Mouse (Mus musculus) forebrain, embryonic 15.5 days (tissue): Measurements from ENCODE around the gene Prkcd. TPM values are rescaled to one million over a fixed set of nuclear protein-coding genes. Genes with fewer than 3 reads are reported as not detected.

Experiments used
- ATAC-seq: fragments of 200-750 bp; cut with Nextera tagmentation; replicated peaks from 2 replicates; pipeline ENCODE4 v1.8.0; 2017; ENCODE audit warnings: mild to moderate bottlenecking, moderate TSS enrichment, moderate library complexity
- H3K27ac ChIP-seq: fragments of 300-500 bp; sonication (generic); replicated peaks from 2 replicates; pipeline ENCODE4 v1.5.1; 2015; ENCODE audit warnings: mild to moderate bottlenecking, inconsistent platforms
- H3K27me3 ChIP-seq: fragments of 300-500 bp; sonication (generic); 2 replicates; pipeline ENCODE4 v1.6.1; 2015; ENCODE audit warnings: inconsistent platforms
- H3K36me3 ChIP-seq: fragments of 300-500 bp; sonication (generic); 2 replicates; pipeline ENCODE4 v1.6.1; 2015; ENCODE audit warnings: mild to moderate bottlenecking, inconsistent platforms
- H3K4me1 ChIP-seq: fragments of 300-500 bp; sonication (generic); 2 replicates; pipeline ENCODE4 v1.6.1; 2015; ENCODE audit warnings: inconsistent platforms
- H3K4me2 ChIP-seq: fragments of 300-500 bp; sonication (generic); replicated peaks from 2 replicates; pipeline ENCODE4 v1.6.1; 2015; ENCODE audit warnings: mild to moderate bottlenecking, inconsistent platforms
- H3K4me3 ChIP-seq: fragments of 300-500 bp; sonication (generic); 2 replicates; pipeline ENCODE4 v1.5.1; 2015; ENCODE audit warnings: mild to moderate bottlenecking, inconsistent platforms
- H3K9ac ChIP-seq: fragments of 300-500 bp; sonication (generic); replicated peaks from 2 replicates; pipeline ENCODE4 v1.6.1; 2015; ENCODE audit warnings: mild to moderate bottlenecking, inconsistent platforms
- H3K9me3 ChIP-seq: fragments of 300-500 bp; sonication (generic); 2 replicates; pipeline ENCODE4 v1.6.1; 2016; ENCODE audit warnings: inconsistent platforms
- WGBS: fragments of 180-500 bp; shearing (Covaris S2); methylation state at CpG from one replicate; pipeline ENCODE4 v1.1.7; 2015; ENCODE audit warnings: mixed read lengths; 5-methylcytosine and 5-hydroxymethylcytosine counted together
- polyA plus RNA-seq: library from polyadenylated mRNA; unstranded; fragments of >200 nt; fragmentation: Nextera tagmentation; extraction: Ambion mirVana; gene quantifications from 2 replicates; pipeline ENCODE4 v1.2.1, GENCODE M21; 2015

The Prkcd gene
- polyA plus RNA-seq: 32.1 and 32.3 TPM in 2 replicates

DNA sequence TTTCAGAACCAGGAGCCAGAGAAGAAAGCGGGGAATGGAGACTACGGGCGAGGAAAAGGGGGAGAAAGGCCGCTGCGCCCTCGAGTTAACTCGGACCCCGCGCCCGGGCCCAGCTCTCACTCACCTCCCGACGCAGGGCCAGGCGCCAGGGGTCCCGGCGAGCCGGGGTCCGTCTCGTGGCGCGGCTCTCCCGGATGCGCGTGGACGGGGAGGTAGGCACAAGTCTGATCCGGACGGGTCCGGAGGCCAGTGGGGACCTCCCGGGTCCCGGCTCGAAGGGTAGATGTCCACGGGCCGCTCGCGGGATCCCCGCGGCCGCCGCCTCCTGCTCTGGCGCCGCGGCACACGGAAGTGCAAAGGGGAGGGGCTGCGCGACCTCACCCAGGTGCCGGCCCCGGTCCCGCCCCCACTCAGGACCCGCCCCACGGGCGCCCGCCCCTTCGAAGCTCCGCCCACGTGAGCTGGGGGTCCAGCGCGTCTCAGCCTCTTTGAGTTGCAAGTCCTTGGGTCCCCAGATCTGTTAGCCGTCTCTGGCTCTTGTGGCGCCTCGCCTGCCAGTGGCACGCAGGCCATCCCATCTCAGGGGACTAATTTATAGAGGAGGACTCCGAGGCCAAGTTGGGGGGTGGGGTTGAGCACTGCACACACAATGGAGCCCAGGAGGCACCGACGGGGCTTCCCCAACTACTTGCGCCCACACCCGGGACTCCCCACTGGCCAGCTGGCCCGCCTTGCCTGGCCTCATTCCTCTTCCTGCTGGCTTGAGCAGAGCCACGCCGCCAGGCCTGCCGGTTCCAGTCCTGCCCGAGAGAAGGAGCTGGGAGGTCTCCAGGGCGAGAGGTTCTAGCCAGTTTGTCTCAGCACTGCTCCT lies at the start of gene Prkcd:
TSS of gene Prkcd (minus strand) at position 355 of the 871 bp plus-strand sequence.
- Histone ChIP-seq H3K9ac (peak within 1 kb of the TSS; percentile 59), H3K36me3 (no peaks in the 10 kb centered on the region), H3K4me2 (peak within 1 kb of the TSS; percentile 71), H3K27ac (peak within 1 kb of the TSS; percentile 29; the same call in 1 of the 2 replicates), H3K4me1 (peaks cover 21% of the 10 kb centered on the region; the same call in 1 of the 2 replicates), H3K4me3 (peak within 1 kb of the TSS; percentile 69), H3K9me3 (no peaks in the 10 kb centered on the region), H3K27me3 (no peaks in the 10 kb centered on the region)
- ATAC-seq: peak; percentile 68
- under 1% methylated on average over 60 of the region's 71 CpGs for WGBS

DNA sequence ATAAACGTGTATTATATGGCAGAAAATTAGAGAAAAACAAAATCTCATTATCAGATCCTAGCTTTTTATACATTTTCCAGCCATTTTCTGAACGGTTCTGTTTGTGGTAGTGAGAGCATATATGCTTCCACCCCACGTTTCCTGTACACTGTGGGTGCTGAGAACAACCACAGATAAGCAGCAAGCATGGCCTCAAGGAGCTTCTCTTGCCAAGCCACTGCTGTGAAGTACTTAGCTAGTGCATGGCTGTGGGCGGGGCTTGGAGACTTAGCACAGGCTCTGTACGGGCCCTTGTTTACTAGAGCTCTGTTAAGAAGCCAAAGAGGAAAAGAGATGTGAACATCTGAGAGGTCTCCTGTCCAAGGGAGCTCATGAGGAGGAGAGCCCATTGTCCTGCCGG lies 48.9 kb upstream of the Prkcd start:
- Histone ChIP-seq H3K27ac (no peak overlapping the region), H3K4me2 (no peak overlapping the region), H3K9ac (no peak overlapping the region), H3K27me3 (no peaks in the 10 kb centered on the region), H3K36me3 (peaks cover 25% of the 10 kb centered on the region), H3K4me3 (no peak overlapping the region), H3K4me1 (no peaks in the 10 kb centered on the region), H3K9me3 (no peaks in the 10 kb centered on the region)
- no peak for ATAC-seq
- 65% methylated on average over 6 of the region's 6 CpGs for WGBS

DNA sequence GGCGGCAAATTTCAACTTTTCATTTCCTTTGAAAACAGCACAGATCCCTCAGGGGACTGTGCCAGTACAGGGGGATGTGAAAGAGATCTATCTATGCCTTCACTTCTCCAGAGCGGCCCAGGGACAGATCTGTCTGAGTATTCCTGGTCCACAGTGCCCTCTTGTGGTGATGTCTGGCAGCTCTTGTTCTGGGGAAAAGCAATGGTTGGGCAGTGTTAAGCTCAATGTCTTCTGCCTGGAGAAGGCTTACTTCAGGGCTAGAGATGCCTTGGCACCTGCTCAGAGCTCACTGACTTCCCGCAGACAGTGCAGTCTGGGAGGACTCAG lies 45.9 kb upstream of the Prkcd start:
- H3K4me3 ChIP-seq: no peak overlapping the region
- H3K36me3 ChIP-seq: peaks cover 20% of the 10 kb centered on the region
- H3K27me3 ChIP-seq: no peaks in the 10 kb centered on the region
- no peak overlapping the region for H3K9ac ChIP-seq
- H3K4me1 ChIP-seq: no peaks in the 10 kb centered on the region
- ATAC-seq: peak; percentile 91
- 13% methylated on average over 3 of the region's 3 CpGs for WGBS
- H3K4me2 ChIP-seq: no peak overlapping the region
- no peaks in the 10 kb centered on the region for H3K9me3 ChIP-seq
- H3K27ac ChIP-seq: no peak overlapping the region; the same call in 1 of the 2 replicates

DNA sequence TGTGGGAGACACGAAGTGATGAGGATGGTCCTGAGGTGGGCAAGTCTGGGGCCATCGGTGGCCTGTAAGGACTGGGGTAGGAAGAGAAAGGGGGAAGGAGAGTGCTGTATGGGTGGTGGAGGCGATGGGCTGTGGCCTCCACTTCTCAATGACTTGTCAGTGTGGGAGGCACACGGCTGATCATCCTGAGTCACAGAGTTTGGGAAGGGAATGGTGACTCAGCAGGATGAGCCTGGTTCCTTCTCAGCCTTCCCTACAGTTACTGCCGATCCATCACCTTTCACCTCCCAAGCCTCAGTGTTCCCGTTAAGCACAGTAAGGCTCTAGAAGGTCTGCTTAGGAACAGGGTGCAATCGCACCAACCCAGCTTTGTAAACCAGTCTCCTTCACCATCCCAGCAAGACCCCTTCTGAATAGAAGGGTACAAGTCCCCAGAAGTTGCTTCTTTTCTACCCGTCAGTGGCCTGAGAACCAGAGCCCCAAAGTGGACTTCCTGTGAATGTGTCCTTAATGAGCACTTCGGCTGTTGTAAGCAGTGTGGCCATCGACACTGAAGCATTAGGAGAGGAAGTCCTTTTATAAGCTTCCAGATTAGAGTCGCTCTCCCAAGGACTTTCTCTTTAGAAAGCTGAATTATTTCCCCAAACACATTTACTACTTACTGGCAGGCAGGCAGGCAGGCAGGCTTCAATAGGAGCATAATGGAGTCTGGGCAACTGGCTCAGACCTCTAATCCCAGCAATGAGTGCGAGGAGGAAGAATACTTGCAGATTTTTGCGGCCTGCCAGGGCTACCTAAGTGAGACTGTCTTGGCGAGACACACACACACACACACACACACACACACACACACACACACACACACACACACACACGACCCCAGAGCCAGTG lies 45.3 kb upstream of the Prkcd start:
- Histone ChIP-seq H3K4me3 (no peak overlapping the region), H3K27me3 (no peaks in the 10 kb centered on the region), H3K27ac (no peak overlapping the region; the same call in 1 of the 2 replicates), H3K9ac (no peak overlapping the region), H3K4me2 (no peak overlapping the region), H3K36me3 (peaks cover 20% of the 10 kb centered on the region), H3K4me1 (no peaks in the 10 kb centered on the region), H3K9me3 (no peaks in the 10 kb centered on the region)
- WGBS: 73% methylated on average over 15 of the region's 15 CpGs
- ATAC-seq: peak; percentile 23; the same call in 1 of the 2 replicates

DNA sequence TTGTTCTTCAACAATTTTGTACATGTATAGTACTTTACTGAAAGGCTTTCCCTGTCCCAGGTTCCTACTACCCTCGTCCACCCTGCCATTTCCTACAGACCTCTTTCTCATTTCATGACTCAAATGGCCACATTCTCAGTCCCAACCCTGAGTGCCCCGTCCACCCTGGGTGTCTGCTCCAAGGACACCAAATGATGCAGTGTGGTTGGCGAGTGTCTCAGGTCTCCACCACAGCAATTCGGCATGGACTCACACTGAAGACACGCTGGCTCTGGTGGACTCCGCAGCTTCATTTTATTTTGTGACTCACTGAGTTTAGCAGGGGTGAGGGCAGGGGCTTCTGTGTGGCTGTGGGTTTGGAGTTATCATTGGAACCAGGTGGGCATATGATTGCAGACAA lies 44.2 kb upstream of the Prkcd start:
- H3K4me1 ChIP-seq: no peaks in the 10 kb centered on the region
- 95% methylated on average over 6 of the region's 6 CpGs for WGBS
- no peaks in the 10 kb centered on the region for H3K27me3 ChIP-seq
- no peak overlapping the region for H3K27ac ChIP-seq
- no peak for ATAC-seq
- no peak overlapping the region for H3K4me3 ChIP-seq
- peaks cover 21% of the 10 kb centered on the region; the same call in 1 of the 2 replicates for H3K36me3 ChIP-seq
- no peak overlapping the region for H3K4me2 ChIP-seq
- H3K9me3 ChIP-seq: no peaks in the 10 kb centered on the region
- no peak overlapping the region for H3K9ac ChIP-seq

DNA sequence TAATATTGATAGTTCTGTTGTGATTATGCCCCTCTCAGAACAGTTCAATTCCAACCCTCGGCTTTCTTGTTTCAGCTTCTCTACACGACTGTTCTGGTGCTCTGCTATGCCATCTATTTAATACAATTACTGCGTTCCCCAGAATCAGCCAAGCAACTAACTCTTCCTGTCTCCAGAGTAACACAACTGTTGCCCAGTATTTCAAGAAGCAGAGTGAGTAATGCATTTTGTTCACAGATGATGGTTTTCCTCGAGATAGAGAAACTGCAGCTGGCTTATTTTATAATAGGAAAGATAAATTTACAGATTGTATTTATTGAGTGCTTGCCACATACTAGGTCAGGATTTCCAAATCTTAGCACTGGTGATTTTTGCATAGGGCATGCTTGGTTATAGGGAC lies 40.6 kb upstream of the Prkcd start:
- Histone ChIP-seq H3K4me3 (no peak overlapping the region), H3K9me3 (no peaks in the 10 kb centered on the region), H3K36me3 (peaks cover 29% of the 10 kb centered on the region), H3K9ac (no peak overlapping the region), H3K27me3 (no peaks in the 10 kb centered on the region), H3K4me2 (no peak overlapping the region), H3K27ac (no peak overlapping the region), H3K4me1 (no peaks in the 10 kb centered on the region)
- 92% methylated on average over 4 of the region's 4 CpGs for WGBS
- no peak for ATAC-seq

DNA sequence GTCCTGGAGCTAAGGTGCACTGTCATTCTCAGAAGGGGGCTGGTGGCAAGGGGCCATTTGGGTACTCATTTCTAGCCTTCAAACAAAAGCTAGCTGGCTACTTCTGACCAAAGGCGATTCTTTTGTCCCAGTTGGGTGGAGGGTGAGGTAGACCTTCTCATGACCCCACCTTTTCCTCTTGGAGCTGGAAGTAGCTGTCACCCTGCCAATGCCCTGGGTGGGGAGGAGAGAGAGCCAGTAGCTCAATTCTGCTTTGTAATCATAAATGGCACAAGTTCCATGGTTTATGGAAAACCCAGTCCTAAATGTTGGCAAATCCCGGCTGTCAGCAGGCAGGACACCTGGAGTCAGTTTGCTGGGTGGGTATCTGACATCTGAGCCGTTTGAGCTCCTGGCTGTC lies 40.1 kb upstream of the Prkcd start:
- Histone ChIP-seq H3K27me3 (no peaks in the 10 kb centered on the region), H3K9me3 (no peaks in the 10 kb centered on the region), H3K27ac (no peak overlapping the region), H3K4me2 (no peak overlapping the region), H3K9ac (no peak overlapping the region), H3K4me1 (no peaks in the 10 kb centered on the region), H3K4me3 (no peak overlapping the region), H3K36me3 (peaks cover 32% of the 10 kb centered on the region)
- WGBS: 79% methylated on average over 3 of the region's 3 CpGs
- no peak for ATAC-seq

DNA sequence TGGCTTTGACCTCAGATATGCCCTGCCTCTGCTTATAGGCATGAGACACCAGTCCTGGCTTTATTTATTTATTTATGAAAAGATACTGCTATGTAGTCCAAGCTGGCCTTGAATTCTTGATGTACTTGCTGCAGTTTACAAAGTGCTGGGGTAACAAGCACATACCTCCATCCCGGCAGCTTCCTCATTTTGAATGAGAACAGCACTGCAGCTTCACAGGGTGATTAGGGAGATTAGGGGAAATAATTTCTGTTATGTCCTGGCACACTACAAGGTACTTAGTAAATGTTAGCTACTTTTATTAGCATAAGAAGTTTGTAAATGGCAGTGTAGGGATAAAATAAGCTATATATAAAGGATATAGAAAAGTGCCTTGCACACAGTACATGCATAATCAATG lies 29.5 kb upstream of the Prkcd start:
- Histone ChIP-seq H3K27ac (no peak overlapping the region), H3K4me1 (peaks cover 13% of the 10 kb centered on the region)

DNA sequence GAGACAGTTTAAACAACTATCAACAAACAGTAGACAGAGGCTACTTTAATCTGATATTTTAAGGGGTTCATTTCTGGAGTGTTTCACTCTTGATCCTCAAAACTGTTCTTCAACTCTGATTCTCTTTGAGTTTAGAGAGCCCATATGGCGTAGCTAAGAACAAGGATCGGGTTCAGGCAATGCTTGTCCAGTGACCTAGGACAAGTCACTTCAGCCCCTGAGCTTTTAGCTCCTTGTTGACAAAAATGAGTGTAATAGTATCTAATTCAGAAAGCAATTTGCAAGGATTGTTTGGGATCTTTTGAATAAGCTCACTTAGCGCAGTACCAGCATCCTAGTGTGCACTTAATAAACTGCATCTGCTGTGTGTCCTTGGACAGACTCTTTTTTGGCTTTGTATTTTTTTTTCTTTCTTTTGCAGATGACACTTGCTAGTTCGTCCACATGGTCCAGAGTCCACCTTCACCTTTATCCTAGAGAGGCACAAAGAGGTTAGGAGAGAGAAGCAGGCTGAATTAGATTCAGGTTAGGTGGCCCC lies 28.8 kb upstream of the Prkcd start:
- 48% methylated on average over 4 of the region's 4 CpGs for WGBS
- peak; percentile 17; the same call in 1 of the 2 replicates for ATAC-seq
- Histone ChIP-seq H3K36me3 (no peaks in the 10 kb centered on the region), H3K4me2 (peak overlapping the region; percentile 58), H3K9ac (peak overlapping the region; percentile 99), H3K27ac (peak overlapping the region; percentile 85), H3K4me3 (peak overlapping the region; percentile 86), H3K9me3 (no peaks in the 10 kb centered on the region), H3K4me1 (peaks cover 13% of the 10 kb centered on the region), H3K27me3 (no peaks in the 10 kb centered on the region)

More for the DNA sequence above, 29.5 kb upstream of the Prkcd start:
- 86% methylated on average over 1 of the region's 1 CpGs for WGBS
- no peak overlapping the region for H3K4me2 ChIP-seq
- H3K4me3 ChIP-seq: no peak overlapping the region
- H3K9ac ChIP-seq: no peak overlapping the region
- H3K9me3 ChIP-seq: no peaks in the 10 kb centered on the region
- no peaks in the 10 kb centered on the region for H3K27me3 ChIP-seq
- ATAC-seq: no peak
- H3K36me3 ChIP-seq: no peaks in the 10 kb centered on the region

DNA sequence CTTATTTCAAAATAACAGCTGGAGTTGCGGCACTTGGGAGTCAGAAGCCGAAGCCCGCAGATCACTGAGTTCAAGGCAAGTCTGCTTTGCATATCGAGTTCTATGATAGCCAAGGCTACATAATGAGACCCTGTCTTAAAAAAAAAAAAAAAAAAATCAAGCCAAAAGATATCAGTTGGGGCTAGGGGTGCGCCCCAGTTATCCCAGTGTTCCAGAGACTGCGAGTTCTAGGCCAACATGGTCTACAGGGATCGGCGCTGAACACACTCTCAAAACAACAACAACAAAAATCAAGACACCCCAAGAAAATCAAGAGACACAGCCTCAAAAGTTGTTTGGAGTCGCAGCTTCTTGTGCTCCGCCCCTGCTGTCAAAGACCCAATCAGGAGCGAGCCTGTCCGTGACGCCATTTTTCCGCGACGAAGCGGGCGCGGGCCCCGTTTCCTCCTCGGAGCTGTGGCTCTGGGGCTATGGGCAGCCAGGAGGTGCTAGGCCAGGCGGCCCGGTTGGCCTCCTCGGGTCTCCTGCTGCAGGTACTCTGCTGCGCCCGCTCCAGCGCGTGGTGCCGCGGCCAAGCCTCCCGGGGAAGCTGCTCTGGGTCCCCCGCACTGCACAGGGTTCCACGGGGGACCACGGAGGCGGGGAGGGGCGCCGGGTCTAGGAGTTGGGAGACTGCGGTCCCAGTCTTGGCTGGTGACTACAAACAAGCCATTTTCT lies 28.1 kb upstream of the Prkcd start, which contains the start of gene Rft1:
TSS of gene Rft1 (plus strand) at position 418 of the 717 bp plus-strand sequence.
- peak within 1 kb of the TSS; percentile 85 for H3K27ac ChIP-seq
- 1% methylated on average over 38 of the region's 38 CpGs for WGBS

DNA sequence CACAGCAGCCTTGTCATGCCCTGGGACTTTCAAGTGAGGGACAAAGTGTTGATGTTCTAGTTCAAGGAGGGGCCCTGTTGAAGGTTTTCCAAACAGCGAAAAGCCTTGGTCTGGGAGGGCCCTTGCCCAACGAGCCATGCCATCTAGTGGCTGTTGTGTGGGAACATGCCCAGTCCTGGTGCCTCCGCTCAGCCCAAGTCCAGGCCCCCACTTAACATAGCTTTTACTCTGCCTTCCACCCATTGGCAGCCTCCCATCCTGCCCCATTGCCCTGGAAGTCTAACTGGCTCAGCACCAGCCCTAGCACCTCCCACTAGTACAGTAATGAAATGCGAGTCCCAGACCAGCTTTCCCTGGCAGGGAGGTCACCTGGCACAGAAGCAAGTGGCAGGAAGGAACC lies 25.0 kb upstream of the Prkcd start:
- Histone ChIP-seq H3K4me1 (peaks cover 13% of the 10 kb centered on the region), H3K27me3 (no peaks in the 10 kb centered on the region), H3K36me3 (no peaks in the 10 kb centered on the region), H3K9ac (no peak overlapping the region), H3K4me3 (no peak overlapping the region), H3K27ac (no peak overlapping the region), H3K9me3 (no peaks in the 10 kb centered on the region), H3K4me2 (no peak overlapping the region)
- 10% methylated on average over 4 of the region's 4 CpGs for WGBS
- 0 out of 2 replicates have a peak, but pooled peaks have one; percentile 33 for ATAC-seq

More for the DNA sequence above, 28.1 kb upstream of the Prkcd start, which contains the start of gene Rft1:
- H3K9me3 ChIP-seq: no peaks in the 10 kb centered on the region
- peak within 1 kb of the TSS; percentile 58 for H3K4me2 ChIP-seq
- ATAC-seq: peak; percentile 92
- H3K4me3 ChIP-seq: peak within 1 kb of the TSS; percentile 86
- peak within 1 kb of the TSS; percentile 99 for H3K9ac ChIP-seq
- H3K4me1 ChIP-seq: peaks cover 13% of the 10 kb centered on the region
- no peaks in the 10 kb centered on the region for H3K36me3 ChIP-seq
- H3K27me3 ChIP-seq: no peaks in the 10 kb centered on the region
